Mouse (Mus musculus) adrenal gland, postnatal 25 days (tissue): Measurements from ENCODE around the gene Slc22a23. TPM values are rescaled to one million over a fixed set of nuclear protein-coding genes. Genes with fewer than 3 reads are reported as not detected.

Source experiments
- DNase-seq: peaks from one replicate; pipeline ENCODE4 v3.0.0; 2021; ENCODE audit warnings: mixed read lengths
- total RNA-seq: library from RNA; stranded (reverse); gene quantifications from 2 replicates; pipeline ENCODE4 v1.2.3, GENCODE M21; 2021

The Slc22a23 gene
- total RNA-seq, 1 experiment from 2014 or later = 3.8 TPM

DNA sequence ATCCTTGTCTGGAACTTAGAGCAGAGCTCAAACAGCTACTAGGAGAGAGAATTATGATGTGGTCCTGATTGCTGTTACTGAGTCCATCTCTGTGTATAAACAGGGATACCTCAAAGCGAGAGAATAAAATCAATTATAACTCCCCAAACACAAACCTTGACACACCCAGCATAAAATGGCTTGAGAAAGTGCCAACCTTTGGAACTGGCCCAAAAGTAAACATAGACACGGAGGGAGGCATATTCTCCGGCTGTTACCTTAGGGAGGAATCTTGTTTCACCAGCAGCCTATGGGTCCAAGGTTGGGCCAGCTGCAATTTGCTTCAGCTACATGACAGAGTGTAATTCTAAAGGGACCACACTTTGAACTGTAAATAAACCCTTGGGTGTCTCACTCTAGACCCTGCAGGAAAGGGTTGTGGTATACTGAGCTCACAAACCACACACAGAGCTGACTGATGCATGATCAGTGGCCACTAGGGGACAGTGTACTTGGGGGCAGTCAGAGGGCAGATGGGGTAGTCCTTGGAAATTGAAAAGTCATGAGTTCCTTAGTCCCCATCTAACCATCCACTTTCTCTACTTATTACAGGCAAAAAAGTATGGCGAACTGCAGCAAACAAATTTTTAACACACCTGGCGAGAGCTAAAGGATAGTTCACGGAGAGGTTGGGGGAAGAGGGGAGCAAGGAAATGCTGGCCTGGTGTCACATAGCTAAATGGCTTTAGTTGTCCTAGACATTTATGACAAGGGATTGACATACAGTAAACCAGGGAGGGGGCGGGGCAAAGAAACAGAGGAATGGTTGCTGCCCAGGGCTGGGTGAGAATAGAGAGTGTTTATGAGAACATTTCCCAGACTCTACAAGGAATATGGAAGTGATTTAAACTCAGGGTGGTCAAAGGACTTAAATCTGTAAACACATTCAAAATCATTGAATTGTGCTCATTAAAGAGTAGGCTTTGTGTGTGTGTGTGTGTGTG is 45.3 kb downstream of the Slc22a23 start:
- no peak for DNase-seq

DNA sequence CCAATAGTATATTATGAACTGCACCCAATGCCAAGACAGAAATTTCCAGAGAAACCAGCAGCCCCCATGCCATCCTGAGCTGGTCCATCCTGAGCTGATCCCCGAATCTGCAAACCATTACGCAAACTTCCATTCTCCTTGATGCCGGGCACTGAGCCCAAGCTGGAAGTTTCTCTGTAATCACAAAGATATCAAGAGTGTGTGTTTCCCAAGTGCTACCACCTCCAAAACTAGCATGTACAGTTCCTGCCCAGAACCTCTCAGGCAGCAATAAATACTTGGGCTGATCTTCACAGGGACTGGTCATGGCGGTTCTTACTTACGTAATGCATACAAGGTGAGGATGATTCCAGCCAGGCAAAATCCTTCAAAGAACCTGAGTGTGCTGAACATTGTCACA is 46.3 kb downstream of the Slc22a23 start:
- no peak for DNase-seq

DNA sequence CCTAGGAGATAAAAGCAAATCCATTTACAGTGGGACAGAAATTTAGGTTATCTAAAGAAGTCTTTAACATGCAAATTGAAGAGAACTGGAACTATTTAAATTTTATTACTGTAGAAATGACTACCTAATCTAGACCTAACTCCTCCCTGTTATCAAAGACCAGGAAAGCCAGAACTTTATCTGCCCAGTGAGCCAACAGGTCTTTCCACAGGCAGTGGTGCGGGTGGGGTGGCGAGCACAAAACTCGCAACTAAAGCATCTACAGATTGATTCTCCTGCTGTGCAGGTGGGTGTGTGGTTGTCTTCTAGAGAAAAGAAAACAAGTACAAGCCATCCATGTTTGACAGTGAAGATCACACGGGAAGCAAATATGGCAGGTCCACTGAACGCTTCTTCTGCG is 46.9 kb downstream of the Slc22a23 start:
- no peak for DNase-seq

DNA sequence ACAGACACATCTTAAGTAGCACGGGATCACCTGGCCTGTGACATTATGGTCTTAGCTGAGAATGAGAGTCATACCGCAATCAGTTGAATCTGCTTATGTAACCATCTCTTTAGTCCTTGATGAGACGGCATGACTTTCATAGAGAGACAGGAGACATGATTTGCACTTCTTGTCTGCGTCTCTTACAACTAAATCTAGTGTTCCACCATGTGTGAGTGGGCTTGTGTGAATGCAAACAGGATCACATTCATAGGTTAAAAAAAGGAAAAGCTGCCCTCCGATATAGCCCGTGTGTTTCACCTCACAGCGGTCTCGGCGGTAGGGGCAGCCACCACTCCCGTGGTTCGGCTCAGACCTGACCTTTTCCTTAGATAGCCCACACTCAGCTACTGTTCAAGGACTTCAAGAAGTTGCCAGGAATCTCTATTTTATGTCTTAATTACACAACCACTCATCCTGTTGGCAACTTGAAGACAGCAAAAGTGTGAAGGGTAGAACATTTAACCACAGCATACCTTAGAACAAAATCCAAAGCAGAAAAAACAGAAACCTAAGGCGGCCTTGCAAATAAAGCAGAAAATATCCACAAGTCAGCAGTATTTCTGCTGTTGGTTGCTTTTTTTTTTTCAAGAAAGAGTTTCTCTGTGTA is 49.1 kb downstream of the Slc22a23 start:
- DNase-seq = no peak

DNA sequence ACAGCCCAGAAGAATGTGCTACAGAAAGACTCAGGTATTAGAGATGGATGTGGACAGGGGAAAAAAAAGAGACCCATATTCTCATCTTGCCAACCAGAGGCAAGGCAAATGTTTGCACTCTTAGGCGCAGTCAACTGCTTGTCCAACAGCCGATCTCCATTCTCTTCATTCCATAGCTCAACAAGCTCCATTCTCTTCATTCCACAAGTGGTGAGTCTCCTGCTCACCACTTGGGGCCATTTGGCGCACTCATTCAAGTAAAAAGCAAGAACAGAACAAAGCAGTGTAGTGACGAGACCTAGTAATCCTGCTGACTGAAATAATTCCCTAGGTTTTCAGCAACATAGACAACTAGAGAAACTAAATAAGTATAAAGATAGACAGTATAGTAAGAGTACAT is 50.8 kb downstream of the Slc22a23 start:
- DNase-seq = no peak

DNA sequence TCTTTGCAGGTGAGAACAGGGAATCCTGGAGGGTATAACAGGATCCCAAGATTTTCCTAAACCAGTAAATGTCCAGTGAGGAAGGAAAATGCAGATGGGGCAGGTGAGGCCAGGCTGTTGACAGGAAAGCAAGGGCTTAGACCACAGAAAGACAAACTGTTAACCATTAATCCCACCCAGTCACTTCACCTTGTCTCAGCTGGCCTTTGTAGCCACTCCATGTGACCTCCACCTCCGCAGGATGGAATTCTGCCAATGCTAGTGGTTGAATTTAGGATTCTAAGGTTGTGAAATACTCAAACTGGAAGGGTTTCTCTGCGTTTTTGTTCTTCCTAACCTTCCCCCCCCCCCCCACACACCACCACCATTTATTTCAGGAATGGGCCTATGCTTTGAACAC is 52.9 kb downstream of the Slc22a23 start:
- no peak for DNase-seq

DNA sequence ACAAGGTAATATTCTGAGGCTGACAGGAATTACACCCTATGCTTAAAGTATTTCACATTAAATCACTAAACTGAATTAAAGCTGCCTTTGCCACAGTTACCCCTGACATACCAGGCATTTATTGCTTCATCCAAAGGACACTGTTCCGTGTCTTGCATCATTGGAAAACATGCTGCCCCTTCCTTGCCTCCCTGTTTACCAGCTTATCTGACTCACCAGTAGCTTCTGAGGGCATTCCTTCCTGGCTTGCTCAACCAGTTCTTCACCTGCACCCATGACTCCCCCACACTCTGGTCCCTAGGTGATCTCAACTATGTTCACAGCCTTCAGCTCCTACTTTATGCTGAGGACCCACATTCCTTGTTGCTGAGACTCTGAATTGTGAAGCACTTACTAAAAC is 54.6 kb downstream of the Slc22a23 start:
- DNase-seq = no peak

DNA sequence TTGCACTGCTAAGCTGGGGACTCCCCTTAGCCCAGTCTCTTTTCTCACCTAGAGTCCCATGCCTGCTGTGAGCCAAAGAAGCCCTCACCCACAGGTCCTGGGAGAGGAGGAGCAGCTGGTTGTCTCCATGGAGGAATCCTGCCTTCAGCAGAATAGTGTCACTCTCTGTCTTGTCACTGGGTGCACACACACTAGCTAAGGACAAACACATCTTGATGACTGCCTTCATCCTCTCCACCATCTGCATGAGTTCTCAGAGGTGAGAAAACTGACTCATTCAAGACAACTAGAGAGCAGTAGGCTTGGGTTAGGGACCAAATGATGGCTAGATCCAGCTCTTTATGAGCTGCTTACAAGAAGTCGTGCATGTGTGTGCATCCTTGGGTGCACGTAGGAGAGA is 55.4 kb downstream of the Slc22a23 start:
- DNase-seq = no peak

DNA sequence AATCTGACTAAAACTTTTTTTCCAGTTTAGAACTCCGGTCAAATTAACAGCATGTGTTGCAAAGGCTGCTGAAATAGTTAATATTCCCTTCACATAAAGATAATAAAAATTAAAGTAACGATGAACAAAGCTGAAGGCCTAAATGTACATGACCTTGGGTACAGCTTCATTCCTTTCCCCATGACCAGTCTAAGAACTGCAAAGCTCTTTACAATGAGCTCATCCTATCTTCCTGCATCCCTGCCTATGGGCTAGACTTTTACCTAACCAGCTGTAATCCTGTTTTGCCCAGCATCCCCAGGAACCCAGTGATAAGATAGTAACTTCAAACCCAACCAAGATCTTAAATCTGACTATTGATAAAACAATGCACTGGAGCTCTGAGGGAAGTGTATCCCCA is 56.9 kb downstream of the Slc22a23 start:
- DNase-seq = no peak

DNA sequence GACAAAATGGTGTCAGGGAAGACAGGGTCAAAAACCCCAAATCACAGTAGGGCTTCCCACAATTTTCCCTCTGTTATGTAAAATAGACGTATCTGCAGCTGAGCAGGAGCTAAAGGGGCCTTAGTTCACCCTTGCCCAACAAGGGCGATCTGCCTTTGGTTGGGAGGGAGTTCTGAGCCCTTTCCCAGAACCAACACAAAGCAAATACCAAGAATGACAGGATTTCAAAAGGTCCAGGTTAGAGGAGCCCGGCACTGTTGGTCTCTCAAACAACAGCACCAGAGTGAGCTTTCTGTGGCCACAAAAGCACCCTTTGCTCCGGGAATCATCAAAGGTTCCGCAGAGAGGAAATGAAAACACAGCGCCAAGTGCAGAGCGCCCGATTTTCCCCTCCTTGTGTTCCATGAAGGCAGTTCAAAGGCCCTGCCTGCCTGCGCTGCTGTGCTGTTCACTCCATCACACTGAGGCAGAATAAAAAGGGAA is 57.3 kb downstream of the Slc22a23 start:
- no peak for DNase-seq

DNA sequence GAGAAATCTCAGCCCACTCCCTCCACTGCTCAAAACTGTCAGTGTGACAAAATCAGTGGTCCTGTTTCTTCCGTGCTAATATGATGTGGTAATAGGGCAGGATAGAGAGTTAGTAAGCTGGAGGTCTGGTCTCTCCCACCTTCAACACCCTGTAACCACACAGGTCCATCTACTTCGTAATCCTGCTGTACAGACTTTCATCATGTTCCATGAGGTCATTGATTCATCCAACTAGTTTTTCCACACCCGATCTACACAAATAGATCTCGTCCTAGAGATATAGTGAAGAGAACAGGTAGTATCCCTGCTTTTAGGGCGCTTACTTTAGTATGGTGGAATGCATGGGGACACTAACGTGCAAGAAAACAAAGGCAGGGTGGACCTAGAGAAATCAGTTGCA is 63.6 kb downstream of the Slc22a23 start:
- no peak for DNase-seq

DNA sequence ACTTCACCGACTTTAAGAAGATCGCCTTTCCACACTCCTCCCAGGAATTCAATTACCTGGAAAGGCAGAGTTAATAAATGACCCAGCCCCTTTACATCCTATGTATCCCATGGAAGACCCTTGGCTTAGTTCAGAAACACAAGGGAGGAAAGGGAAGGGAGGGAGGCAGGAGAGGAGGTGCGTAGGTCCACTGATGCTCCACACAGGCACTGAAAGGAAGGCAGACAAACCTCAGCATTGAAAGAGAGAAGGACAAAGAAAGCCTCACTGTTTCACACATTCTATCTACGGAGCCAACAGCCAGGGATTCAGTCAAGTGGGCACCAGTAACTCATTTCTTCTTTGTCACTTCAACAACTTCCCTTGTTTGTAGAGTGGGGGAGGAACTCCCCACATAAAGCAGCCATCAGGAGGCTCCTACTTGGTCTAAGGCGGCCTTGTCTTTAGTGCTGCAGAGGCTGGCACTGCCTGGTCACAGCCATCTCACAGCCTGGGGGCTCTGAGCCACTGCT is 66.2 kb downstream of the Slc22a23 start:
- no peak for DNase-seq

DNA sequence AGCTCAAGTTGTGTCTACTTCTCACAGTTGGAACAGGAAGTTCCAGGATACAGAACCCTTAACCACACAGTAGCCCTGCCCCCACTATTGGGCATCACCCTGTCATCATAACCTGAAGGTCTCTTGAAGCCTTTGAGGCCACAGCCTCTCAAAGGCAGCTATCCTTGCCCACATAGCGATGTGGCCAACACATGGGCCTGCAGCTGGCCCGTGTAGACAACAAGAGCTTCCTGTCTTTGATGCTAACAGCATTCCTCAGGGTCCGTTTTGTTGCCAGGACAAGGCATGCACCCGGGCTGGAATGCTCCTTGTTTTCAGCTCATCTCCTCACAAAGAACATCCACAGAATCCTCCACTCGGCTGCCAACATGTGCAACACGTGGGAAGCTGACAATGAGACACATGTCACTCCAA is 66.7 kb downstream of the Slc22a23 start:
- no peak for DNase-seq

DNA sequence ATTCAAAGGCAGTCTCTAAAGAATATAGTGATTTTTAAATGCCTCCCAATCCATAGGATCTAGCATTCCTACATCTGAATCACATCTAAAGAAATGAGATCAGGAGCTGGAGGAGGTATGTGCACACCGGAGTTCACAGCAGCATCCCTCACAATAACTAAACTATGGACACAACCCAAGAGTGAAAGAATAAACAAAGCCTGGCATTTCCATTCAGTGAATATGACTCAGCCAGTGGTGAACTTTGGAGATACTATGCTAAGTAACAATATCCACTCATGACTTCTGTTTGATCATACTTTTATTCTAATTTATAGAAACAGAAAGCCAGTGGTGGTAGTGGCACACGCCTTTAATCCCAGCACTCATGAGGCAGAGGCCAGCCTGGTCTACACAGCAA is 67.4 kb downstream of the Slc22a23 start:
- no peak for DNase-seq

DNA sequence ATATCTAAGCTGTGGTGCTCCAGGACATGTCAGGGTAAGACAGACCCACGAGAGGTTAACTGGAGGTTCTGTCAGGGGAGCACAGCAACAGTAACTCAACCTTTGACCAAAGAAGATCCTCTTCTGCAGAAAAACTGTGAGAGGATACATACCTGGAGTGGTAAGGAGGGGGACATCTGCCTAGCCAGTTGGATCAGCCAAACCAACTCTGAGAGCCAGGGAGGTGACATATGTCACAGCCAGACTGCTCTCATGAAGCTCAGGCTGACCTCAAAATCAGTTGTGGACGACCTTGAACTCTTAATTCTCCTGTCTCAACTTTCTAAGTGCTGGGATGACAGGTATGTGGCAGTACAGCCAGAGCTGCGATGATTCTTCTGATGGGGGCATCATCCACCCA is 68.0 kb downstream of the Slc22a23 start:
- no peak for DNase-seq

DNA sequence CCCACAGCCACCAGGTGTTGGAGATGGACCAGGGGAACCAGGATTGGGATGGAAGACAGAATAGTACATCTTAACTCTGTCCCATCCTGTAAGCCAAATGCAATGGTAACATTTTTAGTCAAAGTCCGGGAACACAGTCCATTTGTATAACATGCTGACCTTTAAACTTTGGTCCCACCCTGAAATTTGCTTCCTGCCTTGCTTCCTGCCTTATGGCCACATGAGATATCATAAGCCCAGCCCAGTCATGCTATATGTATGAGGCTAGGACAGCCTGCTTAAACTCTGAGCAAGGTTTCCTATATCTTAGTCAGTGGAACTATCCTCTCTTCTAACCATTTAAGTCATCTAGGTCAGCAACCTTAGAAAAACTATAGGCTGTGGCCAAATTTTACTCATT is 70.1 kb downstream of the Slc22a23 start:
- no peak for DNase-seq

DNA sequence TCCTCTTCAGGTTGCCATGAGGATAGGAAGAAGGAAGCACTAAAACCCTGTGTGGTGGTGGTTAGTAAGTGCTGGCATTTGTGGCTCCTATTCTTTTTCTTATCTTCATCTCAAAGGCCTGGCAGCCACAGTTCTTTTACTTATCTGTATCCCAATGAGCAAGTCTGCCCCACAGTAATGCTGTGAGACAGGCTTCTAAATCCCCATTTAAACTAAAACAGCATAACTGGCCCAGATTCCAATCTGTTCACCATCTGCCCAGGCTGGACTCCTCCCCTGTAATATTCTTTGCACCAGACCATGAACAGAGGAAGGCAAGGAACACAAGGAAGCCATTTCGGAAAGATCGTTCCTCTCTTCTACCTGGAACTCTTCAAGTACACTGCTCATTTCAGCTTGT is 70.6 kb downstream of the Slc22a23 start:
- DNase-seq = no peak

DNA sequence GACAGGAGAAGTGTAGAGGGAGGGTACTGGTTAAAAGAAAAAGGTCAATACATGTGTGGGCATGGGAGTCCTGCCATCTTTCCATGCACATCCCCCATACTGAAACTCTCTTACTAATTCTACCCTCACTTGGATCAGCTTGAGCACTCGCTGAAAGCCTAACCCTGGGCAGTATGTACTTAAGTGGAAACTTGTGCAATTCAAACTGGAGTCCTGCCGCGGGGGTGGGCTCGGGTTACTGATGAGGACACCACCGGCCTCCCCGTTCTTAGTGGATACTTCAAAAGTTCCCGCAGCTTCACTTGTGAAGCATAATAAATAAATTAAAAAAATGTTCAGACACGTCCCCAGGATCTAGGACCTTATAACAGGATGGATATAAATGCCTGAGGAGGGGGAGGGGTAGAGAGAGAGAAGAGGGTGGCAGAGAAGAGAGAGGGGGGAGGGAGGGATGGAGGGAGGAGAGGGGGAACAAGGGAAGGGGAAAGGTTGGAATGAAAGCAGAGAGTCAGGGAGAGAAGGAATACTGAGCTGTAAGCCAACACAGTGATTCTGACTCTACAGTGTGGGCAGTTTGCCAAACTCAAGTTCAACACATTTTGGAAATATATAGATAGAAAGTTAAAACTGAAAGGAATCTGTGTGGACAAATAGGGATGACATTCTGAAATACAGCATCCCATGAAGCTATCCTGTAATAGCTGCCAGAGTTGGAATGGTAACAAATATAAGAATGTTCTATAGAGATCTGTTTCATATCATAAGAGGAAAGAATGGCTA is 72.5 kb downstream of the Slc22a23 start:
- DNase-seq = no peak

DNA sequence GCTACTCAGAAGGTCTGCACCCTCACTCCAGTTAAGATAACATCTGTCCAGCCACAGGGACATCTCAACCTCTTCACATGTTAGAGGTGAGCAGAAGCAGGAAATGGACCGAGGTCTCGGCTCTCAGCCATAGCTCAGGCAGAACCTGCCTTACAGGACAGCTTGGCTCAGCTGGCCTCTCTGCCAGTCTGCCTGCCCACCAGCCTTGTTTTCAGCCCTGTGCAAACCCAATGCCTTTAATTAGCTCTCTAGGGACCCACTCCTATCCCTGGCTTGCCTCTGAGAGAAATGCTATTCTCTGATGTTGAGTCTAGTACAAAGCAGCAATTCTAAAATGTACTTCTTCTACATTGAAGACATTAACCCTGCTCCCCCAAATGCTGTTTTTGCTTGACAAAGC is 73.3 kb downstream of the Slc22a23 start:
- no peak for DNase-seq

DNA sequence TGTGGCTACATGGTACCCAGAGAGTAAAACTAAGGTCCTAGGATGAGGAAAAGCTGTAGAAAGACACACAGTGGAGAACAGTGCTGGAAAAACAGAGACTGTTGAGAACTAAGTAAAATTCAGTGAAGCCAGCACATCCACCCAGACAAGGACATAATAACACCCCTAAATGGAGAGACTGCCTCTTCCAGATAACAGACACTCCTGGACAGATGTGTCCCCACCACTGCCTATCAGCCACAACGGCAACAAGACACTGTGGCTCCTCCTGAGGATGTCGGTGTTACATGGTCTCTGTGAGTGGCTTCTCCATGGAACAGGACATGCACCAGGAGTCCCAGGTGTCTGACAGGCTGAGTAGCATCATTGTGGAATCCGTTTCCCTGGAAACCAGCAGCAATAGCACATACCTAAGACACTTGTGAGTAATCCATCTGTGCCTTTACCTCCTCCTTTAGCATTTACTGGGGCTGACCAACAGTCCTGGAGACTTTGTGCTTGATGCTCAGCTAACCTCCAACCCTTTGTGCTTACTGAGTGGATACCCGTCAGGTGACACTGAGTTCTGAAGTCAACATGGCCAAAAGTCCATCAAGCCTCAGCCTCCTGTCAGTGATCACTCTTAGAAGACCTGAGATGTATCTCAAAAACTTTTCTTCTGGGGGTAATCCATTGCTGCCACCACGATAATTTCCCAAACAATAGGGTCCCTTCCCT is 73.9 kb downstream of the Slc22a23 start:
- DNase-seq = no peak

DNA sequence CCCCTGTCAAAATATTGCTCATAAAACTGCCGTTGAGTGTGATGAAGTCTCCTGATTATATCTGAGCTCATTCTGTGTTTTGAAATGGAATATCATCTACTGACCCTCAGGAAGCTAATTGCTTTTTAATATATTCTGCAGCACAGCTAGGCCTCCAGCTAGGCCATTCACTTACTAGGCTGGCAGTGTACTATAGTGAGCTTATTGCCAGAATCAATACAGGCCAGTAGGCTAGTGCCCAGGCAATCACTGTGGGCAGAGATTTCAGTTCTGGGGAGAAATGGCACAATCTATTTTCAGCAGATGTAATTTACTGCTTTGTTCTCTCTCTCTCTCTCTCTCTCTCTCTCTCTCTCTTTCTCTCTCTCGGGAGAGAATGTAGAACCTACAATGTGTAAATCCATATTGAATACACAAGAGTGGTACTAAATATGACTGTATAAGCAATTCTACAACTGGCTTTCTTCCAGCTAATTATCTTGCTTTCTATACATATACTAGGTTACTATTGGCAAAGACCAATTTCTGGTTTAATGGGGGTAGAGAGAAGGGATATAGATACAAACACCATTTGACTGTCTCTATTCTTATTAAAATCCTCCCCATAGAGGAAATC is 75.5 kb downstream of the Slc22a23 start:
- DNase-seq = no peak
